Mouse (Mus musculus) cerebellum, adult 2 months (tissue): ENCODE measurements around the gene Pon3. TPM values are rescaled to one million over a fixed set of nuclear protein-coding genes. Genes with fewer than 3 reads are reported as not detected.
"Not testable (repeated sequence)": the region's sequence is repeated elsewhere in the genome, so short reads cannot be mapped to it uniquely, and the experiment has no call there.

Experiments
- DNase-seq, 2 experiments: peaks; one replicate each; pipeline ENCODE4 v3.0.0; 2021
- H3K27ac ChIP-seq: fragments of 200-500 bp; 2 replicates; pipeline ENCODE4 v1.5.1; 2012; ENCODE audit warnings: low read length, control low read depth, inconsistent platforms; ENCODE audit not compliant: insufficient read depth
- H3K27me3 ChIP-seq: fragments of 200-500 bp; 2 replicates; pipeline ENCODE4 v1.6.1; 2012; ENCODE audit warnings: inconsistent platforms, mild to moderate bottlenecking, low read length, moderate library complexity; ENCODE audit not compliant: control insufficient read depth, insufficient read depth
- H3K4me1 ChIP-seq: fragments of 200-500 bp; 2 replicates; pipeline ENCODE4 v1.6.1; 2011; ENCODE audit warnings: low read length; ENCODE audit not compliant: control insufficient read depth, insufficient read depth
- H3K4me3 ChIP-seq: fragments of 200-500 bp; replicated peaks from 2 replicates; pipeline ENCODE3; 2011; ENCODE audit warnings: mild to moderate bottlenecking, low read depth, low read length, control low read depth; ENCODE audit not compliant: insufficient read depth
- CTCF ChIP-seq: fragments of 200-500 bp; IDR thresholded peaks from 2 replicates; pipeline ENCODE4 v1.5.1; 2011; ENCODE audit warnings: low read depth, mild to moderate bottlenecking, control low read depth, low read length, moderate library complexity, borderline replicate concordance; ENCODE audit not compliant: insufficient read depth
- POLR2A ChIP-seq: fragments of 200-500 bp; IDR thresholded peaks from 2 replicates; pipeline ENCODE4 v1.6.1; 2011; ENCODE audit warnings: low read length, control low read depth, borderline replicate concordance; ENCODE audit not compliant: insufficient read depth
- WGBS: fragments of 180-500 bp; shearing (Covaris S2); methylation state at CpG from one replicate; pipeline ENCODE4 v1.1.7; 2018; 5-methylcytosine and 5-hydroxymethylcytosine counted together
- polyA plus RNA-seq: library from polyadenylated mRNA; depleted of rRNA; stranded (reverse); fragments of >200 nt; gene quantifications from 2 replicates; pipeline ENCODE4 v1.2.3, GENCODE M21; 2012

The Pon3 gene
- polyA plus RNA-seq, 1 experiment = 1.7 TPM

GRCm38 (mm10) chr6:5238799-5239198, 17.3 kb downstream of the Pon3 start:
- Histone ChIP-seq H3K4me1 (no peaks in the 10 kb centered on the region), H3K27ac (no peak overlapping the region), H3K4me3 (no peak overlapping the region), H3K27me3 (no peaks in the 10 kb centered on the region)
- DNase-seq = no peak
- TF ChIP-seq CTCF = no peak
- WGBS = 99% methylated on average over 3 of the region's 3 CpGs

- TF ChIP-seq CTCF = no peak
- TF ChIP-seq POLR2A = no peak
- Histone ChIP-seq H3K4me3 (no peak overlapping the region), H3K27ac (no peak overlapping the region), H3K27me3 (no peaks in the 10 kb centered on the region), H3K4me1 (no peaks in the 10 kb centered on the region)
- WGBS = 91% methylated on average over 4 of the region's 4 CpGs
- no peak for DNase-seq
Measured at GRCm38 (mm10) chr6:5237510-5237909, 18.6 kb downstream of the Pon3 start.

GRCm38 (mm10) chr6:5236843-5237371, 19.2 kb downstream of the Pon3 start:
- Histone ChIP-seq H3K4me3 (no peak overlapping the region), H3K27me3 (no peaks in the 10 kb centered on the region), H3K27ac (no peak overlapping the region), H3K4me1 (no peaks in the 10 kb centered on the region)
- no peak for DNase-seq
- TF ChIP-seq CTCF = no peak
- TF ChIP-seq POLR2A = no peak
- 90% methylated on average over 8 of the region's 8 CpGs for WGBS

- H3K27me3 ChIP-seq = no peaks in the 10 kb centered on the region
- no peak overlapping the region for H3K27ac ChIP-seq
- no peak overlapping the region for H3K4me3 ChIP-seq
- 76% methylated on average over 3 of the region's 3 CpGs for WGBS
- no peaks in the 10 kb centered on the region for H3K4me1 ChIP-seq
- DNase-seq = no peak
- no peak for TF ChIP-seq CTCF
- TF ChIP-seq POLR2A = no peak
Measured at GRCm38 (mm10) chr6:5234563-5234962, 21.5 kb downstream of the Pon3 start.

GRCm38 (mm10) chr6:5233812-5234211, 22.3 kb downstream of the Pon3 start:
- no peak overlapping the region for H3K4me3 ChIP-seq
- H3K4me1 ChIP-seq = no peaks in the 10 kb centered on the region
- H3K27me3 ChIP-seq = no peaks in the 10 kb centered on the region
- TF ChIP-seq CTCF = no peak
- TF ChIP-seq POLR2A = no peak
- no peak overlapping the region for H3K27ac ChIP-seq
- 82% methylated on average over 1 of the region's 1 CpGs for WGBS
- DNase-seq = no peak

- WGBS = 95% methylated on average over 4 of the region's 4 CpGs
- DNase-seq = no peak
- no peaks in the 10 kb centered on the region for H3K4me1 ChIP-seq
- TF ChIP-seq CTCF = no peak
- no peak for TF ChIP-seq POLR2A
- H3K4me3 ChIP-seq = no peak overlapping the region
- no peaks in the 10 kb centered on the region for H3K27me3 ChIP-seq
- no peak overlapping the region for H3K27ac ChIP-seq
Measured at GRCm38 (mm10) chr6:5232022-5232421, 24.1 kb downstream of the Pon3 start.

- H3K27me3 ChIP-seq = no peaks in the 10 kb centered on the region
- no peak for DNase-seq
- WGBS = 73% methylated on average over 5 of the region's 5 CpGs
- no peaks in the 10 kb centered on the region for H3K4me1 ChIP-seq
- TF ChIP-seq CTCF (no peak), POLR2A (no peak)
- no peak overlapping the region for H3K27ac ChIP-seq
- H3K4me3 ChIP-seq = no peak overlapping the region
Measured at GRCm38 (mm10) chr6:5230261-5230660, 25.8 kb downstream of the Pon3 start.

- H3K27me3 ChIP-seq, H3K27ac ChIP-seq, H3K4me1 ChIP-seq, DNase-seq, H3K4me3 ChIP-seq: not testable (repeated sequence)
- WGBS = 83% methylated on average over 2 of the region's 2 CpGs
Measured at GRCm38 (mm10) chr6:5223551-5223950, 32.5 kb downstream of the Pon3 start.

GRCm38 (mm10) chr6:5222080-5222479, 34.0 kb downstream of the Pon3 start:
- no peaks in the 10 kb centered on the region for H3K27me3 ChIP-seq
- no peak for DNase-seq
- WGBS = 76% methylated on average over 3 of the region's 3 CpGs
- H3K4me1 ChIP-seq = no peaks in the 10 kb centered on the region
- H3K27ac ChIP-seq = no peak overlapping the region
- no peak overlapping the region for H3K4me3 ChIP-seq
- TF ChIP-seq POLR2A = no peak
- TF ChIP-seq CTCF = no peak
